Mouse (Mus musculus) lung, postnatal 14 days (tissue): ENCODE data around the gene Schip1.

Source experiments
- DNase-seq: peaks from one replicate; pipeline ENCODE4 v3.0.0; 2021

Gene Schip1

GRCm38 (mm10) chr3:68593073-68593867 is 528.7 kb downstream of the Schip1 start:
- no peak for DNase-seq

DNA sequence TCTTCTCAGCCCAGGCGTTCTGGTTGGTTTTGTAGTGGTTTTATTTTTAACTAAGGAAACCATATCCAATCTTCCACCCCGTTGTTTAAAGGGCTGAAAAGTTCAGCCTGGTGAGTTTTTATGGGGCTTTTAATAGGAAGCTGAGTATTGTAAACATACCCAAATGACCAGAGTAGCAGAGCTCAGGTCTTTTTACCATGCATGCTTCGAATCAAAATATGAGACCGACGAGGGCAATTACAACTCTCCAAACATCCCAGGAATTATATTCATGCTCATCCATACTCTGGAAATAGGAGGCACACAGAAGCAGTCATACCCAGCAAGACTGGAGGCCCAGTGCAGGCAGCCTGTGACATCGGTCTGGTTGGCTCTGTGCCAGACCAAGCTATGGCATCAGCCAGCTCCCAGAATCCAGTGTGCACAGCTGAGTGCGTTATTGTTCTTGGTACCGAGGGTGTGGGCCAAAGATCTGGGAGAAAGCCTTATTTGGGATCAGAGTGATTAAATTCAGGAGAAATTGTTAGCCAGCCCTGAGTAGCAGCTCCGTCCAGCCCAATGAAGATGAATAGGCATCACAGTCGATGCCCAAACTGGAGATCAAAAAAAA is 530.8 kb downstream of the Schip1 start:
- no peak for DNase-seq

GRCm38 (mm10) chr3:68596938-68597337 is 532.3 kb downstream of the Schip1 start:
- no peak for DNase-seq

- DNase-seq: no peak
Measured at GRCm38 (mm10) chr3:68602891-68603290, 538.3 kb downstream of the Schip1 start.

GRCm38 (mm10) chr3:68604467-68604866 is 539.9 kb downstream of the Schip1 start:
- DNase-seq: no peak

DNA sequence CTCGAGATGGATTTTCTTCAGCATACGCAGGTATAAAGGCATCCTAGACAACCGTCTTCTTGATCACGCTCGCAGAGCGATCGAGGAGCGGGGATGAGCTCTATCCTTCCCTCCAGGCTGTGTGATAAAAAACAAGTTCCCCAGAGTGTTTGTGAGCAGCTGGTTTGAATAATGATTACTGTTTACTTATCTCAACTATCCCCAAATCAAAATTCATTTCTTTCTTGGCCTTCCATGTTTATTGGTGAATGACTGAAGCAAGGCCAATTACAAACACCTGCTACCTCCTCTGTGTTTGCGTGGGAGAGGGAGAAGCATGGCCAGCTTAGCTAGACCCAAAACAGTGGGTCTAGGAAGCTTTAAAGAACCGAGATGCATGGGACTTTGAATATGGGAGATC is 540.4 kb downstream of the Schip1 start:
- no peak for DNase-seq

DNA sequence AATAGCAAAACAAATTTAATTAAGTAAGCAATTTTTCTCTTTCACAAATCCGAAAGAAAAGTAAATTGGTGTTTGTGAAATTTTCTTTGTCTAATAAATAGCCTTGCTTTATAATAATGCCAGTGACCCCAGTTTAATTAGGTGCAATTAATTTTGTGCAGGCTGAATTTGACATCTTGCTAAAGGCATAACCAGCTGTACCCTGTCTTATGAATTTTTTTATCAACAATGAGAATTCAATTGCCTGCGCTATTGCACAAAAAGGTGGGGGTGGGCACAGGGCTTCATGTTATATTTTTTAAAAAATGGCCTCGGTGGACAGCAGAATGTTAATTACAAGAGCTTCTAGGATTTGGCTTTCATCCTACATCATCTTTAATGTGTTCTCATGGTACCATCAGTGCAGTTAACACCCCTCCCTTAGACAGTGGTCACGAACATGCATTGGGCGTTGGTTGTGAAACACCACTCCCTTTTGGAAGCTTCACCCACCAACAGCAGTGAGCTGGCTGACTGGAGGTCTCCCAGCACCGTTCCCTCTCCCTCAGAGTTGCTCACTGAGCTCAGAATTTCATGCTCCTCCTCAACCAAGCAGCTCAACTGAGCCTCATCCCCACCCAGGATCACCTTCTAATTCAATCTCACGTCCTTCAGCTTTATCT is 541.5 kb downstream of the Schip1 start:
- DNase-seq: no peak

GRCm38 (mm10) chr3:68606730-68607129 is 542.1 kb downstream of the Schip1 start:
- DNase-seq: no peak

- no peak for DNase-seq
Measured at GRCm38 (mm10) chr3:68607336-68607735, 542.7 kb downstream of the Schip1 start.

DNA sequence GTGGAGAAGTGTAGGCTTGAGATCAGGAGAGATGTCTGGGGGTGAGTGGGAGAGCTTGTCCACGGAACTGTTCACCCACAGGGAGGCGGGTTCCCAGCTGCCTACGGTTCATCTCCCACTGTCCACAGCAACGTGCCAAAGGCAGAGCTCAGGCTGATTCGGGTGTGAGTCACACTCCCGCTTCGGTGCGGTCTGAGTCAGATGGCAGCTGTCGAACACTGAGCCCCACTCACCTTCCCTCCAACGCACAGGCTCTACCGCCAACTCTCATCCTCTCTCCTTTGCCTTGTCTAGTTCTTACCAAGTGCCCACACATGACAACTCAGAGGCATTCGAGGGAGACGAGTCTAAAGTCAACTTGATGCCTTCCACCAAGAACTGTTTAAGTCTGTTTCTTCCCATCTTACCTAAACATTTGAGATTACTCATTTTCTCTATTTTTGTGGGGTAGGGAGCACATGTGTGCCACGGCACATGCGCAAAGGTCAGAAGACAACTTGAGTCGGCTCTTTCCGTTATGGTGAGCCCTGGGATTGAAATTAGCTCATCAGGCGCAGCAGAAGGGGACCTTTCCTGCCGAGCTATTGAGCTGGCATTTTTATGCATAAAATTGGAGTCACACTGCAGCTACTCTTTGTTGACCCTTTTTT is 544.4 kb downstream of the Schip1 start:
- no peak for DNase-seq

GRCm38 (mm10) chr3:68610011-68610410 is 545.4 kb downstream of the Schip1 start:
- DNase-seq: no peak

DNA sequence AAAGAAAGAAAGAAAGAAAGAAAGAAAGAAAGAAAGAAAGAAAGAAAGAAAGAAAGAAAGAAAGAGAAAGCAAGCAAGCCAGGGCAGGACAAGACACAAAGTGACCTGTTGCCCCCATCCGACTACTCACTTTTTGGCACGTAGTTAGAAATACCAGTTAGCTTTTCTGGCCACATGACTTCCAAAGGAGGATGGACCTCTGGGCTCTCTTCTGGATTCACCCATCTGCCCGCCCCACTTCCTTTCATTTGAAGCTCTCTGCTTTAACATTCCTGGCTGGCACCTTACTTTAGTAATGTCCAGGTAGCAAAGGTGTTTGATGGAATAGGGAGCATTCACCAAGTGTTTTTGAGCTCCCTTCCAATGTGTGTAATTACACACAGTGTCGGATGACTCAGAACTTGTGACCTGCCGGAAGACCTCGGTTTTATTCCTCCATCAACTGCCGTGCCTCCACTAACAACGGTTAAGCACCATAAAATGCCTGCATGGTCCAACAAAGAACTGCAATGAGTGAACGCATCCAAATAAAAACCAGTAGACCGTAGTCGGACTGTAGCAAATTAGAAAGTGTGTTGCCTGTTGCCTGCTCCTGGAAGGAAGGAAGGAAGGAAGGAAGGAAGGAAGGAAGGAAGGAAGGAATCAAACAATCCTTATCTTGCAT is 546.1 kb downstream of the Schip1 start:
- DNase-seq: no peak

DNA sequence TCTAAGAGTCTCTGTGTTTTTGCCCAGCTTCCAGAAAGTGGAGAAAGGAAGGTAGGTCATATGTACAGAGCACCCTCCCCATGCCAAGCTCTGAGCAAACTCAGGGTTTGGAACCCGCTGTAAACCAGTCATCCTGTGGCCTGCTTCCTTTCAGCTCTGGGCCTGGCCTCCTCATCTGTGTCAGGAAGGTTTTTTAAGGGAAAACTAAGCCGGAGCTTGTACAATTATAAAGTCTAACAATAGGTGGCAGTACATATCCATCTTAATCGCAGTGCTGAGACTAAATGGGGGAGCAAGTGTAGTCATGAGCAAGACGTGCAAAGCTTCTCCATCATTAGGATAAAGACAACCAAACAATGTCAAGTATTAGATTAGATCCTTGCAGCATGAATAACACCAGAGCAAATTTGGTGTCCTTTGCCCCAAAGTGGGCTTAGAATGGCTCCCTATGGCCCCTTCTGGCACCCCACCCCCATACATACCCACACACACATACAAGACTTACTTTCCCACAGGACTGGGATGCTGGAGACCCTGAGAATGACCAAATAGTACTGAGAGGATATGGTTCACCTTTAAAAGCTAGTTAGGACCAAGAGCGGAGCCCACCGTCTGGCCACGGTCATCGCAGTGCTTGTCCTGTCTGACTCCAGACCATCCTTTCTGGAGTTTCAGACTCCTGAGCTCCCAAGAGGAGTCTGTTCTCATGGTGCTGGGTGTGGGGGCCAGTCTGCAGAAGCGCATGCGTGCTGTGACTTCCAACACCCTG is 550.6 kb downstream of the Schip1 start:
- DNase-seq: no peak

DNA sequence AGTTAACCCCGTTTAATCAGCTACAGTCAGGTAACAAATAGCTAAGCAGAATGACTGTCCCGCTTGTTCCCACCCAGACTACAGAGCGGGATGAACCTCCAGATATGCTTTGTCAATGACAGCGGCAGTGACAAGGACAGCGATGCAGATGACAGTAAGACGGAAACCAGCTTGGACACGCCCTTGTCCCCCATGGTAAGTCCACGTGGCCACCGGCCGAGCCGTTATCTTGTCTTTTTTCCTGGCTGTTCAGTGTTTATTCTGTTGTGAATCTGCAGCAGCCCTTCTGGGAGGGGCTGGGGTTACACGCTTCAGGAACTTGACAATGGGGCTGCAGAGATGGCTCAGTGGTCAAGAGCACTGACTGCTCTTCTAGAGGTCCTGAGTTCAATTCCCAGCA is 551.8 kb downstream of the Schip1 start:
- DNase-seq: no peak

DNA sequence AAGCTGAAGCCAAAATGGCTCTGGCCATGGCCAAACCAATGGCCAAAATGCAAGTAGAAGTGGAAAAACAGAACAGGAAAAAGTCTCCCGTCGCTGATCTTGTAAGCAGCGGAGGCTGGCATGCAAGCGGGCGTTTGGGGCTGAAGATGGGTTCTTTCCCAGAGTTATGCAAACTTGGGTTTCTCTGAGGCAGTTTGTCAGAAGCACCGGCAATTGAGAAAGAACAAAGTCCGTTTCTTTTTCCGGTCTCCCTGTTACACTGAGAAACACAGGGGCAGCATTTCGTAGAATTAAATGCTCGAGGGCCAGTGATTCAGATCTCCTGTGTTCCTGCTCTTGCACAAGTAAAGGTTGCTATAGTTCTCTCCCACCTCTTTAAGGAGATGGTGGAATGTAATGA is 553.1 kb downstream of the Schip1 start:
- DNase-seq: no peak

- DNase-seq: no peak
Measured at GRCm38 (mm10) chr3:68619097-68619496, 554.5 kb downstream of the Schip1 start.

GRCm38 (mm10) chr3:68621971-68622370 is 557.4 kb downstream of the Schip1 start:
- DNase-seq: no peak

- no peak for DNase-seq
Measured at GRCm38 (mm10) chr3:68623036-68623435, 558.4 kb downstream of the Schip1 start.

GRCm38 (mm10) chr3:68624471-68624870 is 559.9 kb downstream of the Schip1 start:
- no peak for DNase-seq

- DNase-seq: no peak
Measured at GRCm38 (mm10) chr3:68630261-68630660, 565.7 kb downstream of the Schip1 start.

DNA sequence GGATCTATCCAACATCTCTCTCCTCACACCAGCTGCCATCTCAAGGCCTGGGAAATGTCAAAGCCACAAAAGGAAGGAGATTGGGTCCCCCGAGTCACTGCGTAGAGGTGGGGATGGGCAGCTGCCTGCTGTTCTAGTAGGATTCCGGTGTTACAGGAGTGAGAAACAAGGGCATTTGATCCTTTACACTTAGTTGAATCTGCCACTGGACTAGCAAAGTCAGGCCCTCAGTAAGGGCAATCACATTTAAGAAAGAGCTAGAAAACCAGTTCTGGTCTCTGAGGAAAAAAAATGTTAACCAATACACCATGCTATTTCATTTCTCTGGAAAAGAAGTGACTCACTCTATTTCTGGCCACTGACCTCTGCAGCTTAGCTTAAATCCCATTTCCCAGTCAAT is 566.2 kb downstream of the Schip1 start:
- DNase-seq: no peak

DNA sequence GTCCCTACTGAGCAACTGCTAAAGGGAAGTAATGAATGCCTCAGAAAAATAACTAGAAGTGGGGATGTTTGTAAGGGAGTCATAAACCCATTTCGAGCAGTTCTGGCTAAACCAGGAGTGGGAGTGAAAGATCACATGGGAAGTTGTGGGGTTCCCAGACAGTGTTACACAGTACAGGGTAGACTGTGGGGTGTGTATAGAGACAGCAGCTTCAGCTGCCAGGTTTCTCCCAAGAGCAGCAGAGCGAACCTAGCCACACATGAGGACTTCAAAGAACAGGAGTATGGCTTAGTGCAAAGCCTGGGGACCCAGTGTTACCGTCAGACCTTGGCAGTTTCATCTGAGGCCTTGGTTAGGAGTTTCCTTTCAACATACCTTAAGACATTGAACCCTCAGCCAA is 568.1 kb downstream of the Schip1 start:
- no peak for DNase-seq
